Mouse (Mus musculus) limb, embryonic 13.5 days (tissue): ENCODE data around the gene A630095N17Rik. TPM values are rescaled to one million over a fixed set of nuclear protein-coding genes. Genes with fewer than 3 reads are reported as not detected.

Experiments
- ATAC-seq: fragments of 200-750 bp; cut with Nextera tagmentation; 2 replicates; pipeline ENCODE4 v1.8.0; 2017; ENCODE audit warnings: low read depth, moderate number of reproducible peaks, moderate TSS enrichment; ENCODE audit not compliant: low FRiP score
- H3K27ac ChIP-seq: fragments of 300-500 bp; sonication (generic); 2 replicates; pipeline ENCODE4 v1.5.1; 2015; ENCODE audit warnings: inconsistent platforms, mild to moderate bottlenecking, moderate library complexity
- H3K27me3 ChIP-seq: fragments of 300-500 bp; sonication (generic); 2 replicates; pipeline ENCODE4 v1.6.1; 2015; ENCODE audit warnings: mild to moderate bottlenecking, inconsistent platforms
- H3K36me3 ChIP-seq: fragments of 300-500 bp; sonication (generic); 2 replicates; pipeline ENCODE4 v1.6.1; 2015; ENCODE audit warnings: inconsistent platforms, mild to moderate bottlenecking, moderate library complexity
- H3K4me1 ChIP-seq: fragments of 300-500 bp; sonication (generic); 2 replicates; pipeline ENCODE4 v1.6.1; 2015; ENCODE audit warnings: inconsistent platforms
- H3K4me2 ChIP-seq: fragments of 300-500 bp; sonication (generic); replicated peaks from 2 replicates; pipeline ENCODE4 v1.6.1; 2015; ENCODE audit warnings: inconsistent platforms, mild to moderate bottlenecking, moderate library complexity
- H3K4me3 ChIP-seq: fragments of 300-500 bp; sonication (generic); 2 replicates; pipeline ENCODE4 v1.5.1; 2015; ENCODE audit warnings: moderate library complexity, mild to moderate bottlenecking, inconsistent platforms
- H3K9ac ChIP-seq: fragments of 300-500 bp; sonication (generic); 2 replicates; pipeline ENCODE4 v1.6.1; 2015; ENCODE audit warnings: mild to moderate bottlenecking, inconsistent platforms
- H3K9me3 ChIP-seq: fragments of 300-500 bp; sonication (generic); 2 replicates; pipeline ENCODE4 v1.6.1; 2016; ENCODE audit warnings: inconsistent platforms
- WGBS: fragments of 180-500 bp; shearing (Covaris S2); methylation state at CpG from one replicate; pipeline ENCODE4 v1.1.7; 2015; 5-methylcytosine and 5-hydroxymethylcytosine counted together
- polyA plus RNA-seq: library from polyadenylated mRNA; unstranded; fragments of >200 nt; fragmentation: Nextera tagmentation; extraction: Ambion mirVana; gene quantifications from 2 replicates; pipeline ENCODE4 v1.2.1, GENCODE M21; 2015

The A630095N17Rik gene
- polyA plus RNA-seq, 1 experiment from 2014 or later = not detected

DNA sequence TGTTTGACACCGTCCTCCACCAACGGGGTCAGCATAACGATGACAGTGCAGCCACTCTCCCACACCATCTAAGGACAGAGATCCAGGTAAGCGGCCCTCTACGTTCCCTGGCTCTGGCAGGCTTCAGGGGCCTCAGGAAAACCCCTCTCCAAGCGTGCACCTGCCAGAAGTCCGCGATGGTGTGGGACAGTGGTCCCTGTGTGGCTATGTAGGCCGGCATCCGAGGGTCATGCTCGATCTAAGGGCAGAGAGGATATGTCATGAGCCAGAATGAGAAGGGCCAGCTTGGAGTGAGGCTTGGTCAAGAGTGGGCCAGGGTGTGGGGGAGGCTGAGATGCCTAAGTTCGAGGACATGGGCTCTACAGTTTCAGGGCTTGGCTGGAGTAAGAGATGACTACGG lies 20.4 kb upstream of the A630095N17Rik start:
- Histone ChIP-seq H3K36me3 (no peaks in the 10 kb centered on the region), H3K9me3 (no peaks in the 10 kb centered on the region), H3K4me2 (no peak overlapping the region), H3K4me3 (no peak overlapping the region), H3K27me3 (peaks cover 13% of the 10 kb centered on the region), H3K27ac (no peak overlapping the region), H3K4me1 (peaks cover 18% of the 10 kb centered on the region), H3K9ac (0 out of 2 replicates have a peak overlapping the region, but pooled peaks have one; percentile 19)
- no peak for ATAC-seq
- 64% methylated on average over 13 of the region's 13 CpGs for WGBS

DNA sequence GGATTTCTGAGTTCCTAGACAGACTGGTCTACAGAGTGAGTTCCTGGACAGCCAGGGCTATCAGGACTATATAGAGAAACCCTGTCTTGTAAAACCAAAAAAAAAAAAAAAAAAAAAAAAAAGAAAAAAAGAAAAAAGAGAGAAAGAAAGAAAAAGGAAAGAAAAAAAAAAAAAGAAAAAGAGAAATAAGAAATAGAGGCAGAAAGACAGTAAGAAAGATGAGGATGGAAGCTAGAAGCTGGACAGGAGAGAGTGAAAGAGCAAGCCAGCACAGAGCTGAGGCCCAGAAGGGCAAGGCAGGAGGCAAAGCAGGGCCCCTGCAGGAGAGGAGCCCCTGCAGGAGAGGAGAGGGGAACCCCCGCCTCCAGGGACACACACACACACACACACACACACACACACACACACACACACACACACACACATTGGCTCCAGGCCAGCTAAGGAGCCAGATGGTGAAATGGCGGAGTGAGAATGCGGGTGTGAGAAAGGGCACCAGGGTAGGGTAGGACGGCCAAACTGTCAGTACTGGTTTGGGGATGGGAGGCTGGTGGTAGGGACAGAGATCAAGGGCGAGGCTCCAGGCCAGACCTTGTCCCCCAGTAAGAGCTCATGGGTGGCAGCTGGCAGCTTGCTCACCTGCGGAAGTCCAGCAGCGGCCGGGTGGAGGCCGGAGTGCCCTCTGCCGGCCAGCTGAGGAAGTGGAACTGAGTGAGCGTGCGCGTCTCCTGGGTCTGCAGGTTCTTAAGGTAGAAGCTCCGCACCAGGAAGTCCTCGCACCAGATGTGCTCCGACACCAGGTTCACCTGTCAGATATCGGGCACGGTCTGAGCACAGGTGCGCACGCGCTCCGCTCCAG lies 19.4 kb upstream of the A630095N17Rik start:
- Histone ChIP-seq H3K9me3 (no peaks in the 10 kb centered on the region), H3K4me1 (peaks cover 18% of the 10 kb centered on the region), H3K27me3 (peaks cover 10% of the 10 kb centered on the region; the same call in 1 of the 2 replicates), H3K9ac (0 out of 2 replicates have a peak overlapping the region, but pooled peaks have one; percentile 43), H3K27ac (no peak overlapping the region), H3K4me3 (peak overlapping the region; percentile 26), H3K4me2 (peak overlapping the region; percentile 58), H3K36me3 (no peaks in the 10 kb centered on the region)
- ATAC-seq = peak; percentile 25; the same call in 1 of the 2 replicates
- 1% methylated on average over 19 of the region's 22 CpGs for WGBS

- whole genome bisulfite sequencing = 35% methylated on average over 3 of the region's 3 CpGs
- Histone ChIP-seq H3K4me2 (no peak overlapping the region), H3K4me3 (no peak overlapping the region), H3K27ac (no peak overlapping the region), H3K36me3 (no peaks in the 10 kb centered on the region; the same call in 1 of the 2 replicates), H3K4me1 (peaks cover 18% of the 10 kb centered on the region), H3K27me3 (peaks cover 10% of the 10 kb centered on the region; the same call in 1 of the 2 replicates), H3K9ac (no peak overlapping the region), H3K9me3 (no peaks in the 10 kb centered on the region)
- ATAC-seq = no peak
Observed at GRCm38 (mm10) chr1:75250498-75250897, 18.6 kb upstream of the A630095N17Rik start.

- Histone ChIP-seq H3K9me3 (no peaks in the 10 kb centered on the region), H3K4me3 (no peak overlapping the region), H3K9ac (peak overlapping the region; percentile 13), H3K27me3 (peaks cover 10% of the 10 kb centered on the region; the same call in 1 of the 2 replicates), H3K27ac (no peak overlapping the region; the same call in 1 of the 2 replicates), H3K4me2 (no peak overlapping the region), H3K36me3 (peaks cover 13% of the 10 kb centered on the region), H3K4me1 (peaks cover 18% of the 10 kb centered on the region)
- no peak for ATAC-seq
- 49% methylated on average over 9 of the region's 9 CpGs for WGBS
Observed at GRCm38 (mm10) chr1:75248041-75248772, 16.3 kb upstream of the A630095N17Rik start.

DNA sequence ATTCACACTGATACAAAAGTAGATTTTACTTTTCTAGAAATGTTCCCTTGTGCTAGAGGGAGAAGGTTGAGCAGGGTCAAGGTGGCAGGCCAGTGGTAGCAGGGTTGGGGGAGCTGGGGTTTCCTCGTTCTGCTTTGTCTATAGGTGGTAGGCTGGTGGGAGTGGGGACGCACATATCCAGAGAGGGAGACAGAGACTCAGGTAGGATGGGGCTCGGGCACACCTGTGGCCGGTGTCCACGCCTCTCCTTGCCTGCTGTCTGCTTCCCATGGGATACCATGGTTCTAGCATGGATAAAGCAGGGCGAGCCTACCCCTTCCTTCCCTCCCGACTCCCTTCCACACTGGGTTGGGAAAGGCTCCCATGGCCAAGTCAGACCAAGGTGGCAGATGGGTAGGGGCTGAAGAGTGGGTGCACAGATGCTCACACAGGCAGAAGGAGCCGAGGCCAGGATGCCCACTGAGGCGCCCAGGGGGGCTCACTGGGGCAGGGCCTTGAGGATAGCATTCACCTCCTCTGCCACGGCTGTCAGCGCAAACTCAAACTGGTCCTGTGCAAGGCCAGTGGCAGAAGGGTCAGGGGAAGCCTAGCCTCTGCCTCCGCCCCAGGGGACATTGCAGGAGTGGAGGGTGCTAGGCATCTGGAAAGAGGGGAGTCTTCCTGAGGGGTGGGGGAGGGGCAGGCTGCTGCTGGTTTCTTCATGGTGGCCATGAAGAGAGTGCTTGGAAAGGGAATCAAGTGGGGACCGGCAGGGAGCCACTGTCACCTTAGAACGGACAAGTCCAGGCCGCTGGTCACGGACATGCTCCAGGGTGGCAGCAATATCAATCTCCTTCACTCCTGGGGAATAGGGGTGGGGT lies 15.4 kb upstream of the A630095N17Rik start:
- 78% methylated on average over 16 of the region's 16 CpGs for WGBS
- H3K27me3 ChIP-seq = peaks cover 3% of the 10 kb centered on the region; the same call in 1 of the 2 replicates
- H3K4me1 ChIP-seq = peaks cover 18% of the 10 kb centered on the region
- H3K4me2 ChIP-seq = no peak overlapping the region
- no peak overlapping the region for H3K27ac ChIP-seq
- peaks cover 18% of the 10 kb centered on the region for H3K36me3 ChIP-seq
- no peak overlapping the region for H3K4me3 ChIP-seq
- no peaks in the 10 kb centered on the region for H3K9me3 ChIP-seq
- 0 out of 2 replicates have a peak overlapping the region, but pooled peaks have one; percentile 13 for H3K9ac ChIP-seq
- no peak for ATAC-seq

GRCm38 (mm10) chr1:75244836-75245235 lies 12.9 kb upstream of the A630095N17Rik start:
- whole genome bisulfite sequencing = 24% methylated on average over 4 of the region's 4 CpGs

GRCm38 (mm10) chr1:75244175-75244826 lies 12.4 kb upstream of the A630095N17Rik start:
- ATAC-seq = no peak
- WGBS = 89% methylated on average over 12 of the region's 12 CpGs
- H3K36me3 ChIP-seq = peaks cover 40% of the 10 kb centered on the region
- H3K4me2 ChIP-seq = no peak overlapping the region
- no peaks in the 10 kb centered on the region for H3K9me3 ChIP-seq
- H3K4me3 ChIP-seq = no peak overlapping the region
- H3K27ac ChIP-seq = no peak overlapping the region
- H3K4me1 ChIP-seq = peaks cover 13% of the 10 kb centered on the region
- no peaks in the 10 kb centered on the region for H3K27me3 ChIP-seq
- H3K9ac ChIP-seq = no peak overlapping the region

More at GRCm38 (mm10) chr1:75244836-75245235, 12.9 kb upstream of the A630095N17Rik start:
- no peak overlapping the region for H3K27ac ChIP-seq
- peaks cover 10% of the 10 kb centered on the region for H3K4me1 ChIP-seq
- peak; percentile 60; the same call in 1 of the 2 replicates for ATAC-seq
- no peak overlapping the region for H3K9ac ChIP-seq
- H3K36me3 ChIP-seq = peaks cover 36% of the 10 kb centered on the region
- H3K9me3 ChIP-seq = no peaks in the 10 kb centered on the region
- H3K4me2 ChIP-seq = no peak overlapping the region
- no peaks in the 10 kb centered on the region for H3K27me3 ChIP-seq
- no peak overlapping the region for H3K4me3 ChIP-seq

- no peak overlapping the region for H3K4me3 ChIP-seq
- H3K4me2 ChIP-seq = no peak overlapping the region
- peaks cover 11% of the 10 kb centered on the region for H3K4me1 ChIP-seq
- H3K27me3 ChIP-seq = no peaks in the 10 kb centered on the region
- no peaks in the 10 kb centered on the region for H3K9me3 ChIP-seq
- no peak for ATAC-seq
- H3K9ac ChIP-seq = no peak overlapping the region
- no peak overlapping the region for H3K27ac ChIP-seq
- peaks cover 44% of the 10 kb centered on the region for H3K36me3 ChIP-seq
- WGBS = 86% methylated on average over 14 of the region's 14 CpGs
Observed at GRCm38 (mm10) chr1:75243411-75243810, 11.5 kb upstream of the A630095N17Rik start.

GRCm38 (mm10) chr1:75239591-75239990 lies 7.7 kb upstream of the A630095N17Rik start:
- ATAC-seq = no peak
- WGBS = 59% methylated on average over 10 of the region's 10 CpGs
- Histone ChIP-seq H3K4me2 (no peak overlapping the region), H3K27ac (no peak overlapping the region; the same call in 1 of the 2 replicates), H3K9ac (no peak overlapping the region), H3K36me3 (peaks cover 44% of the 10 kb centered on the region), H3K9me3 (no peaks in the 10 kb centered on the region), H3K4me3 (no peak overlapping the region), H3K4me1 (peaks cover 20% of the 10 kb centered on the region), H3K27me3 (no peaks in the 10 kb centered on the region)

GRCm38 (mm10) chr1:75236117-75237050 lies 4.5 kb upstream of the A630095N17Rik start, which contains the start of gene Dnajb2:
Gene Dnajb2, plus strand, starts transcription at chr1:75236406.
- H3K36me3 ChIP-seq = peaks cover 19% of the 10 kb centered on the region
- H3K27me3 ChIP-seq = no peaks in the 10 kb centered on the region
- peak within 1 kb of the TSS; percentile 88 for H3K9ac ChIP-seq
- no peaks in the 10 kb centered on the region for H3K9me3 ChIP-seq
- peak; percentile 89 for ATAC-seq
- under 1% methylated on average over 64 of the region's 64 CpGs for WGBS
- peak within 1 kb of the TSS; percentile 89 for H3K4me2 ChIP-seq
- peak within 1 kb of the TSS; percentile 81 for H3K27ac ChIP-seq
- H3K4me3 ChIP-seq = peak within 1 kb of the TSS; percentile 76
- H3K4me1 ChIP-seq = peaks cover 20% of the 10 kb centered on the region
